Mouse (Mus musculus): ENCODE measurements around the gene 4930562C15Rik. TPM values are rescaled to one million over a fixed set of nuclear protein-coding genes. Genes with fewer than 3 reads are reported as not detected.

4930562C15Rik gene
- total and polyA plus RNA-seq, 3 experiments, result 0.12 to 0.21 TPM; not detected in 1

DNA sequence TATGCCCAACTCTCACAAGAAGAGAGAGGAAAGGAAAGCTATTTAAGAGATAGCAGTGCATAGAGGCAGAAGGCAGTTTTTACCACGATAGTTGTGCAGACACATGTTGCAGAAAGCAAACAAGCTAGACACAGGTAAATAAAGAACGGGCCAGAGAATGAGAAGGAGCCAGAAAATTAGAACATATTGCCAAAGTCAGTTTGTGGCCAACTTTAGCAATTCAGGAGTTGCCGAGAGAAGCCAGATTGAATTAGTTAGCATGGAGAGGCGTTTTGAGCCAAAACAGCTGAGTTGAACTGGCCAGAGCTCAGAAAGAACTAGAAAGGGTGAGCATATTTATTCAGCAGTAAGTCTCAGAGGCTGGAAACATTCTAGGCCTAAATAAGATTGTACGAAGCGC, 57.0 kb downstream of the 4930562C15Rik start:
- TF ChIP-seq ZMIZ1 (IDR thresholded peaks at IDR 0.05; ENCODE audit: low read depth, low read length), result no peak
- no peak for TF ChIP-seq SMC3 (IDR thresholded peaks at IDR 0.05; ENCODE audit: low read depth, low read length)
- TF ChIP-seq USF1 (IDR thresholded peaks at IDR 0.05; ENCODE audit: low read depth, low read length), result no peak
- TF ChIP-seq MYC (IDR thresholded peaks at IDR 0.05; ENCODE audit: low read depth, low read length), result no peak
- TF ChIP-seq MAX (IDR thresholded peaks at IDR 0.05; ENCODE audit: low read length), result no peak
- TF ChIP-seq BHLHE40 (IDR thresholded peaks at IDR 0.05; ENCODE audit: borderline replicate concordance, low read depth, low read length), result no peak
- TF ChIP-seq MXI1 (IDR thresholded peaks at IDR 0.05; ENCODE audit: low read depth, low read length), result no peak
- no peak for TF ChIP-seq GATA1 (IDR thresholded peaks at IDR 0.05; ENCODE audit: low read depth, low read length)
- no peak for TF ChIP-seq ZNF384 (IDR thresholded peaks at IDR 0.05; ENCODE audit: low read depth, low read length)
- no peak for TF ChIP-seq SIN3A (IDR thresholded peaks at IDR 0.05; ENCODE audit: low read length)
- TF ChIP-seq POLR2AphosphoS2 (IDR thresholded peaks at IDR 0.05; ENCODE audit: low read length), result no peak
- TF ChIP-seq CHD2 (IDR thresholded peaks at IDR 0.05; ENCODE audit: low read length), result no peak
- no peak for TF ChIP-seq KAT2A (conservative IDR thresholded peaks at IDR 0.05; ENCODE audit: low read depth, low read length)
- TF ChIP-seq JUND (IDR thresholded peaks at IDR 0.05; ENCODE audit: low read depth, low read length), result no peak
- TF ChIP-seq USF2 (IDR thresholded peaks at IDR 0.05; ENCODE audit: borderline replicate concordance in 1 of 2, insufficient read depth in 1 of 2, low read depth in 1 of 2, low read length in 2 of 2), result no peak
- H3K36me3 ChIP-seq (ENCODE audit: control insufficient read depth in 1 of 2, insufficient read depth in 2 of 2, low read length in 2 of 2), result peaks cover 0 to 15% of the 10 kb centered on the region in 2 experiments; a peak in 3 of 4 replicates
- H3K4me3 ChIP-seq (ENCODE audit: control insufficient read depth in 1 of 2, insufficient read depth in 1 of 2, low read depth in 2 of 2, low read length in 2 of 2), result no peak overlapping the region
- no peak for DNase-seq (ENCODE audit: low read depth, low spot score)
- no peaks in the 10 kb centered on the region for H3K27me3 ChIP-seq (ENCODE audit: control insufficient read depth in 1 of 2, insufficient read depth in 2 of 2, low read length in 2 of 2)
- H3K9me3 ChIP-seq (replicated peaks; ENCODE audit: insufficient read depth, low read length), result no peaks in the 10 kb centered on the region
- H3K27ac ChIP-seq (ENCODE audit: control insufficient read depth, low read depth, low read length), result no peak overlapping the region
- 0 out of 2 replicates have a peak, but pooled peaks cover 3% of the 10 kb centered on the region for H3K79me2 ChIP-seq (ENCODE audit: control insufficient read depth, insufficient read depth, low read length, poor library complexity)
- peaks cover 10 to 19% of the 10 kb centered on the region in 2 experiments for H3K4me1 ChIP-seq (ENCODE audit: control insufficient read depth in 1 of 2, insufficient read depth in 2 of 2, low read length in 2 of 2)
- H3K9ac ChIP-seq (ENCODE audit: control insufficient read depth, low read depth, low read length, poor library complexity, severe bottlenecking), result no peak overlapping the region

DNA sequence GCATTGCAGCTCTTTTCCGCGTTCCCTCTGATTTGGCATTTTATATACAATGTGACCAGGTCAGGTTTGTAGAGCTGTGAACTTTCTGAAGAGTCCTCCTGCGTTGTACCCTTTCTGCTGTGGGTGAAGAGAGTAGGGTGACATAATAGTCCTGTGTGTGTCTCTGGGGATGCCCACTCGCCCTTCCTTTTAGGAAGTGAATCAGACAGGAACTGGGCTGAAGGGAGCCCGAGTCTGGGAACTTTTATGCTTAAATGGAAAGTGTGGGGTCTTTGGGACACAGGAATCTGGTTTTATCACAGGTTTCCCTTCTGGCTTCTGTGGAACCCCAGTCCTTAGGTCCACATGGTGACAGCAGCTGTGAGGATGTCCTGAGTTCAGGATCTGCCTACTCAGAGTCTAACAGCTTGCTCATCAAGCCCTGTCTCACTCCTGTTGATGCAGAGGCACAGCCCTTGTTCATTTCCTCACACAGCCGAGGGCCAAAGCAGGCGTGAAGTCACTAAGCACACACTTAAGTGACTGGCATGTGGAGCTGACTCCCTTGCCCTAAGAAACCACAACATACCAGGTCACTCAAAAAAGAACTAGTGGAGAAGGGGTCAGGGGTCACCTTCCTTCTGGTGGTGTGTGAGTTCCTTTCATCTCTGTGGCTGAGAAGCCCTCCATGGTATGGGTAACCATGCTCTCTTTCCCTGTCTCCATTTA, 59.1 kb downstream of the 4930562C15Rik start:
- Histone ChIP-seq H3K36me3 (ENCODE audit: control insufficient read depth in 1 of 2, insufficient read depth in 2 of 2, low read length in 2 of 2) (peaks cover 0 to 15% of the 10 kb centered on the region in 2 experiments; a peak in 3 of 4 replicates), H3K79me2 (ENCODE audit: control insufficient read depth, insufficient read depth, low read length, poor library complexity) (no peaks in the 10 kb centered on the region), H3K4me3 (ENCODE audit: control insufficient read depth in 1 of 2, insufficient read depth in 1 of 2, low read depth in 2 of 2, low read length in 2 of 2) (no peak overlapping the region), H3K27ac (ENCODE audit: control insufficient read depth, low read depth, low read length) (no peak overlapping the region), H3K27me3 (ENCODE audit: control insufficient read depth in 1 of 2, insufficient read depth in 2 of 2, low read length in 2 of 2) (no peaks in the 10 kb centered on the region), H3K9me3 (replicated peaks; ENCODE audit: insufficient read depth, low read length) (no peaks in the 10 kb centered on the region), H3K4me1 (ENCODE audit: control insufficient read depth in 1 of 2, insufficient read depth in 2 of 2, low read length in 2 of 2) (peaks cover 10 to 19% of the 10 kb centered on the region in 2 experiments), H3K9ac (ENCODE audit: control insufficient read depth, low read depth, low read length, poor library complexity, severe bottlenecking) (no peak overlapping the region)
- DNase-seq (ENCODE audit: low read depth, low spot score), result no peak
- TF ChIP-seq ETS1 (IDR thresholded peaks at IDR 0.05; ENCODE audit: low read depth, low read length), result no peak
- TF ChIP-seq EP300 (IDR thresholded peaks at IDR 0.05; ENCODE audit: low read depth in 1 of 2, low read length in 2 of 2), result no peak
- TF ChIP-seq MAFK (IDR thresholded peaks at IDR 0.05; ENCODE audit: borderline replicate concordance, low read depth, low read length), result no peak
- TF ChIP-seq USF1 (IDR thresholded peaks at IDR 0.05; ENCODE audit: low read depth, low read length), result no peak
- TF ChIP-seq NRF1 (IDR thresholded peaks at IDR 0.05; ENCODE audit: insufficient read depth, low read depth, low read length, poor library complexity, severe bottlenecking), result no peak
- TF ChIP-seq ZNF384 (IDR thresholded peaks at IDR 0.05; ENCODE audit: low read depth, low read length), result no peak
- TF ChIP-seq ELF1 (IDR thresholded peaks at IDR 0.05; ENCODE audit: low read depth, low read length), result no peak
- TF ChIP-seq UBTF (IDR thresholded peaks at IDR 0.05; ENCODE audit: borderline replicate concordance, insufficient read depth, low read depth, low read length), result no peak
- TF ChIP-seq TCF12 (IDR thresholded peaks at IDR 0.05; ENCODE audit: low read depth, low read length), result no peak
- TF ChIP-seq HCFC1 (IDR thresholded peaks at IDR 0.05; ENCODE audit: low read depth, low read length), result no peak
- no peak for TF ChIP-seq POLR2AphosphoS2 (IDR thresholded peaks at IDR 0.05; ENCODE audit: low read length)
- TF ChIP-seq POLR2AphosphoS5 (IDR thresholded peaks at IDR 0.05; ENCODE audit: borderline replicate concordance, low read depth, low read length), result no peak
- no peak for TF ChIP-seq RCOR1 (IDR thresholded peaks at IDR 0.05; ENCODE audit: low read depth, low read length)
- no peak for TF ChIP-seq CTCF (IDR thresholded peaks at IDR 0.05 in 2 of 3, conservative IDR thresholded peaks at IDR 0.05 in 1 of 3; ENCODE audit: control insufficient read depth in 1 of 3, insufficient read depth in 1 of 3, low read depth in 2 of 3, low read length in 3 of 3, poor library complexity in 1 of 3, severe bottlenecking in 1 of 3)
- no peak for TF ChIP-seq TAL1 (IDR thresholded peaks at IDR 0.05; ENCODE audit: low read length)
- TF ChIP-seq RAD21 (IDR thresholded peaks at IDR 0.05; ENCODE audit: low read depth, low read length), result no peak
- no peak for TF ChIP-seq TBP (IDR thresholded peaks at IDR 0.05; ENCODE audit: low read depth, low read length)
- no peak for TF ChIP-seq MEF2A (IDR thresholded peaks at IDR 0.05; ENCODE audit: extremely low read depth, insufficient replicate concordance, low read depth, low read length, poor library complexity, severe bottlenecking)
- TF ChIP-seq CHD2 (IDR thresholded peaks at IDR 0.05; ENCODE audit: low read length), result no peak
